Mouse (Mus musculus) liver, embryonic 14.5 days (tissue): ENCODE measurements around the gene Fgfr3.

Experiments used
- CTCF ChIP-seq: IDR thresholded peaks from 2 replicates; pipeline ENCODE4 v1.5.1; 2016; ENCODE audit warnings: antibody characterized with exemption, low read depth, control low read depth
- EP300 ChIP-seq: IDR thresholded peaks from 2 replicates; pipeline ENCODE4 v1.6.1; 2016; ENCODE audit warnings: antibody characterized with exemption, low read depth

DNA sequence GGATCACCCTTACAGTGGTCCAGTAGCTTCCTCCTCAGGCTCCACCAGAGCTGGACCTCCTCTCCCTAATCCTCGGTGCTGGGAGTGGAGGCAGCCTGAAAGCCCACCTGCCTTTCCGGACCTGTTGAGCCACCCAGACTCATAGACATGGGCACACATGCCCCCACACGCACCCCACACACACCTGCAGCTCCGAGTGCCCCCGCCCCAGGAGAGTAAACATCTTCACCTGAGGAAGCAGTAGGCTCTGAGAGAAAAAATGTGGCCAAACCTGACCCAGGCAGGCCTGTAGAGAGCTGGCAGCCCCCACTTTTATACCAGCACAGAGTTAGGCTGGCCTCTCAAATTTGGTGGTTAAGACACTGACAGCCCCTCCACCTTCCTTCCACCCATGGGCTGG, 25.0 kb upstream of the Fgfr3 start:
- TF ChIP-seq EP300 (no peak), CTCF (no peak)
